Mouse (Mus musculus) 3T3-L1 (cell line): Measurements from ENCODE around the gene Igf2r.
"Not testable (repeated sequence)": the region's sequence is repeated elsewhere in the genome, so short reads cannot be mapped to it uniquely, and the experiment has no call there.

Experiments
- DNase-seq: peaks from one replicate; pipeline ENCODE4 v3.0.0-alpha.2; 2015; ENCODE audit warnings: low read depth, low spot score

The Igf2r gene

DNA sequence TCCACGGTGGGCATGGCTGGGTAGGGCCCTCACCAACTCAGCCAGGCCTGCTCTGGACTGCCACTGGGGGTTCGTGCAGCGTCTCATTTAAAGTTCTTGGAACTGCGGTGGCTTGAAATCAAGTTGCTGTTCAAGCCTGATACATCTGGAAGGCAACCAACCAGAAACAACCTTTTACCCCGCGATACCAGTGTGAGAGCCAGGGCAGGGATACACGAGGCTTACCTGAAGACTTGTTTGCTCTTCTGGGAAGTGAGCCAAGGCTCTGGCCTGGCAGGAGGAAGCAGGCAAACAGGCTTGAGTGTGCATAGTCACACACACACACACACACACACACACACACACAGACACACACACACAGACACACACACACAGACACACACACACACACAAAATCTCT is 93.8 kb downstream of the Igf2r start, which contains the start of gene Slc22a1:
Gene Slc22a1 (minus strand): TSS at position 184 of the 400 bp plus-strand sequence.
- no peak for DNase-seq

DNA sequence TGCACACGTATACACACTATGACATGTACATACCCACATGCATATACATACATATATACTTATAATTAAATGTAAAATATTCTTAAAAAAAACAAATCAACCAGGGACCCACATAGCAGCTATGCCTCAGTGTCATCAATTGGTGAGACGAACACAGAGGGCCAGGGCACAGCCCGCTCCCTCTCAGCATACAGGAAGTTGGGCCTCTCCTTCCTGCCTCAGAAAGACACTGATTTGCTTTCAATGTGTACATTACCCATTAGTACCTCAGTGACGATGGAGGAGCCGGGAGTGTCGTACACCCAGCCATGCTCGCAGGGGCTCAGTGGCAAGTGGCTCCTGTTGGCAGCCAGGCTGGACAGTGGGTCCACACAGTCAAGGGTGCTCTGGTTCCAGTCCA is 94.5 kb downstream of the Igf2r start:
- not testable (repeated sequence) for DNase-seq

GRCm38 (mm10) chr17:12673871-12674270 is 95.6 kb downstream of the Igf2r start:
- DNase-seq: no peak

- DNase-seq: no peak
Observed at GRCm38 (mm10) chr17:12672285-12672790, 97.1 kb downstream of the Igf2r start.

GRCm38 (mm10) chr17:12671029-12671605 is 98.3 kb downstream of the Igf2r start:
- no peak for DNase-seq

DNA sequence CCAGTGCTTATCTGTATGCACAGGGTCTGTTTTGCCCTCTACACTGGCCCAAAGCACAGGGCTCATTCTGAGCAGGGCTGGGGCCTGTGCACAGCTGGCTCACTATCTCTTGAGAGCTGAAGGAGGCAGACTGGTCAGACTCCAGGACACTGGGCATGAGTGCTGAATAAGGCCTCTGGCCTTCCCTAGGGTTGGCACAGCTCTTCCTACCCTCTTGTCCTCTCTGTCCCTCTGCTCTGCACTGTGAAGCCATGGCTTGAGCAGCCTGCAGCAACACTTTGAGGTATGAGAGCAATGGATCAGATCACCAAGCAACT is 100.1 kb downstream of the Igf2r start:
- DNase-seq: no peak

- no peak for DNase-seq
Observed at GRCm38 (mm10) chr17:12668478-12669362, 100.7 kb downstream of the Igf2r start.

DNA sequence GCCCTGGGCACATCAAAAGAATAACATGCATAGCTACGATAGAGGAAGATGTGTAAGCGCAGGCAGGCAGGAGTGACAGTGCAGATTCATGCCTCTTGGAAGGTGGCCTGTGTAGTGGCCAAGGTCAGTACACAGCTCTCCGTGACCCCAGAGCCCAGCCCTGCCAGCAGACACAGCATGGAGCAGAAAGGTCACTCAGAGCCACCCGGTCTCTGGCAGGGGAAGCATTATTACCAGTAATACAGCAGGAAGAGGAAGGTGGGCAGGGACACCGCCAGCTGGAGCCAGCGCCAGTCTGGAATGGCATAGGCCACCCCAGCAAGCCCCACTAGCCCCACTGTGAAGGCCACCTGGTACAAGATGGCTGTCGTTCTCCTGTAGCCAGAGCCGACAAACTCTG is 105.3 kb downstream of the Igf2r start:
- no peak for DNase-seq

DNA sequence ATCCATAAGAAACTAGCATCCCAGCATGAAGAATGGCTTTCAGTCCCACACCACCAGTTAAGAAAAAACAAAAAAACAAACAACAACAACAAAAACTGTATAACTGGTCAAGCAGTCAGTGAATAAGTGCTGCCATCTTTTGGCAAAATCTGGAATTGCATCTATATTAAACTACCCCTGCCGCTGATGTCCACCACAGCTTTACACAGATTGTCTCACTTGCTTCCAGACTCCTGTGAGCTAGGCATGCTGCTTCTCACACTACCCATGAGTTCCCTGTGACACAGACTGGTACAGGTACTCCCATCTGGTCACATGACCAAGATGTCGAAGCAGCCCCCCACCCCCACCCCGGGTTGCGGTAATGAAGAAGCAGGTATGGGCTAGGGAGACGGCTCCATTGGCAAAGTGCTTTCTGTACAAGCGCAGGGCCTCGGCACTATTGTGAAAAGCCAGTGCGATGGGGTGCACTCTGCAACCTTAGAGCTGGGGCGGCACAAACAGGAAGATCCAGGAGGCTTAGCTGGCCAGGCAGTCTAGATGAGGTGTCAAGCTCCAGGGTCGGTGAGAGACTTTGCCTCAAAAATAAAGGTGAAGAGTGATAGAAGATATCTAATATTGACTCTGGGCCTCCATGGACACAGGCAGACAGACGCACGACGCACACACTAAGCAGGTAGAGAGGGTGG is 108.7 kb downstream of the Igf2r start:
- DNase-seq: peak; percentile 80

DNA sequence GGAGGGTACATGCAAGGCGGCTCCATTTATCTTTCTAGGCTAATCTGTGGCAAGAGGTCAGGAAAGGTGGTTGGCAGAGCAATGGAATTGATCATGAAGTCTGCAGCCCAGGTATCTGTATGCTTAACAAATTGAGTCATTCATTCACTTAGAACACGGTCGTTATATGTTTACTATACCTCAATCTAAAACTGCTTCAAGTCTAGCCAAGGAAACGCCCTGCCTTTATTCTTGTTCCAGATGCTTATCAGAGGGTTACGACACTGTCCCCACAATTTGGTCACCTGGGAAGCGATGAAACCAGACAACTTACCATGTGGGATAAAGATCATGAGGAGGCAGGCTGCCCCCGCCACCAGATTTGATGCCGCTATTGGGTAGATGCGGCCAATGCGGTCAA is 110.2 kb downstream of the Igf2r start:
- DNase-seq: no peak

- no peak for DNase-seq
Observed at GRCm38 (mm10) chr17:12658784-12659183, 110.7 kb downstream of the Igf2r start.

GRCm38 (mm10) chr17:12655826-12656225 is 113.6 kb downstream of the Igf2r start:
- DNase-seq: no peak

GRCm38 (mm10) chr17:12654061-12654460 is 115.4 kb downstream of the Igf2r start:
- no peak for DNase-seq

DNA sequence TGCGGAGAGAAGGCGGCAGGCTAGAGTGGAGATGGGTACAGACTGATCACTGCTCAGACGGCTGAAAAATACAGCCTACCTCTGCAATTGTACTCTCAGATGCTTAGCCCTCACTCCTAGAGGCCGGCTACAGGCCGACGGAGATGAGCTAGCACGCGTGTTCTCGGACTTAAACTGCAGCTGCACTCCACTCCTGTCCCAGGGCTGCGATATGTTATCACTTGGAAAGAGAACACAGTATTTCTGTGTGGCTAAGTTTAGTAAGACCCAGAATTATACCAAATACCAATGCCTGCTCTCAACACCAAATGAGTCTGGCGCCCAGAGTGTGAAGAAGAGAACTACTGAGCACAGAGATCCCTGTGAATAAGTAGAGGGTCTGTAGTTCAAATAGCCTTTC is 116.9 kb downstream of the Igf2r start:
- DNase-seq: no peak

GRCm38 (mm10) chr17:12645461-12645860 is 124.0 kb downstream of the Igf2r start:
- no peak for DNase-seq

DNA sequence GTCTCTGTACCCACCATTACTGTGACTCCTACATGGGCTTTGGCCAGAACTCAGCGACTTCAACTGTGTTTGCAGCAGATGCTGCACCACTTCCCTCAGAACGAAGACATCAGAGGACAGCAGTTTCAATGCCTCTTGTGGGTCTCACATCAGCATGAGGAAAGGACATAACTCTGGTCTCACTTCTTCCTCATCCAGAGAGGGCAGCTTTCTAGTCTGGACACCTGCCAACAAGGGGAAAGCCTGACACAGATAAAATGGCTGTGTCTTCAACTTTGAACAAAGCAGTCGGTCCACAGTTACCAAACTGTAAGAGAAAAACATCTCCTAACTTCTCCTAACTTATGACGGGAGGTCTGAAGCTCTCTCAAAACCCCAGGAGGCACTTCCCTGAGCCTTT is 128.4 kb downstream of the Igf2r start:
- no peak for DNase-seq

DNA sequence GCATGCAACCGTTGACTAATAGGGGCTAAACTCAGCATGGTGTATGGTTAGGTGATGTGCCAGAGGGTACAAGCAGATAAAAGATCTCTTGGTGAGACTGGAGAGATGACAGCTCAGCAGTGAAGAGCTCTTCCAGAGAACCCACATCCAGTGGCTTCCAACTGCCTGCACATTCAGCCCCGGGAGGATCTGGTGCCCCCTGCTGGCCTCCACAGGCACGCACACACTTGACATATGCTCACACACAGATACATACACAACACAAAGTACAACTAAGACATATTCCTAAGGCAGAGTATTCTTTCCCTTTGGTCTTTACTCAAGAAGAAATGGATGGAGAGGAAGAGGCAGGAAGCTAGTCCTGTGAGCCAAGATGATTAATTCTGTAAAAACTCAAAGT is 129.9 kb downstream of the Igf2r start:
- no peak for DNase-seq

- DNase-seq: peak; percentile 20
Observed at GRCm38 (mm10) chr17:12634814-12635213, 134.7 kb downstream of the Igf2r start.
